Mouse (Mus musculus): ENCODE data around the gene Camkmt. TPM values are rescaled to one million over a fixed set of nuclear protein-coding genes. Genes with fewer than 3 reads are reported as not detected.

Camkmt gene
- 7.4 TPM for polyA plus RNA-seq (2015; fragmentation: Illumina TruSeq; extraction: RNeasy Lipid Tissue Mini Kit (QIAGEN cat#74804); ENCODE audit: insufficient read depth, low replicate concordance)

DNA sequence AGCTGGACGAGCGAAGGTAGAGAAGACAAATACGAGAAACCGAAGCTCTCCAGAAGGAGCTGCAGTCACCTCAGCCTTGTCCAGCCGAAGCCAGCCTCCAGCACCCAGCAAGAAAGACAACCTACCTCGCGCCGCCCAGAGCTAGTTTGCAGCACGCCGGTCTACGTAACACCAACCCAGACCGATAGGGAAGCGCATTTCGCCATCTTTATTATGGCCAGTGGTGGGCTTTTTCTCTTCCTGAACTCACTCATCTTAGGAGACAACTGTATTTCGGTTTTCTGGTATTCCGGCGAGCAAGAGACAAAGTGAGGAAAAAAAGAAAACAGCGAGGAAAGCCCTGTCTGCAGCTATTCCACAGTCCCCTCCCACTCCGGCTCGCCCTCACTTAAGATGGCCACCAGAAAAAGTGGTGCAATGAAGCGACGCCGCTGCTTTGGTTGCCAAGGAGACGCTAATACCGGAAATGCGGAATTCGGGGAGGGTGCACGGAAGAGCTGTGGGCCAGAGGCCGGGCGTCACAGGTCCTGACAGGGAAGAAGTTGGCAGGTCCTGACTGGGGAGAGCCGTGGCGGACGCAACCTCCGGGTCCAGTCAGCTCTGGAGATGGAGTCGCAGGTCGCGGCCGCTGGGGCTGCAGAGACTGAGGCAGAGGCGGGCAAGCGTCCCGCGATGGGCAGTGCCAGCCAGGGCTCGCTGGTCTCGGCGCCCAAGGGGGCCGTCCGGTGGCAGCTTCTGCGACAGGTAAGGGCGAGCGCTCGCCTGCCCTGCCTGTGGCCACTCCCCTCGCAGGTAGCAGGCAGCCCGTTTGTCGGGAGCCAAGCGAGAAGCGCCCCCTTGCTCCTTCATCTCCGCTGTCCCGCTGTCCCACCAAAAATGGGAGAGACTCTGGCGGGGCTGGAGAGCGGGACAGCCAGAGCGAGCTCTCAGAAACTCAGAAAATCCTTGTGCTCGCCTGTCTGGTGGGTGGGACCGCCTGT, at the start of gene Camkmt, which contains the start of gene Prepl:
Gene Camkmt (plus strand): TSS at position 433 of the 980 bp plus-strand sequence.
Gene Prepl (minus strand): TSS at position 122 of the 980 bp plus-strand sequence.

Other genes starting within 250 kb of the Camkmt start
- gene Ppm1b, start 133.8 kb upstream of the Camkmt start, polyA plus RNA-seq (2015; fragmentation: Illumina TruSeq; extraction: RNeasy Lipid Tissue Mini Kit (QIAGEN cat#74804); ENCODE audit: insufficient read depth, low replicate concordance) = 97.8 TPM
- gene Slc3a1, start 62.2 kb upstream of the Camkmt start, polyA plus RNA-seq (2015; fragmentation: Illumina TruSeq; extraction: RNeasy Lipid Tissue Mini Kit (QIAGEN cat#74804); ENCODE audit: insufficient read depth, low replicate concordance) = 0.88 TPM
- 33.7 TPM for gene Prepl, start 311 bp upstream of the Camkmt start, polyA plus RNA-seq (2015; fragmentation: Illumina TruSeq; extraction: RNeasy Lipid Tissue Mini Kit (QIAGEN cat#74804); ENCODE audit: insufficient read depth, low replicate concordance)